Mouse (Mus musculus) heart, embryonic 14.5 days (tissue): ENCODE results near the gene Gm10553. TPM values are rescaled to one million over a fixed set of nuclear protein-coding genes. Genes with fewer than 3 reads are reported as not detected.
"Not testable (repeated sequence)": the region's sequence is repeated elsewhere in the genome, so short reads cannot be mapped to it uniquely, and the experiment has no call there.

ENCODE experiments used
- ATAC-seq: fragments of 200-750 bp; cut with Nextera tagmentation; 2 replicates; pipeline ENCODE4 v1.8.0; 2017; ENCODE audit warnings: low read depth, moderate TSS enrichment; ENCODE audit not compliant: insufficient number of reproducible peaks, insufficient read depth, low FRiP score
- H3K27ac ChIP-seq, 2 experiments: fragments of 200-500 bp in 1 of 2; fragments of 300-500 bp in 1 of 2; sonication (generic) in 1 of 2; replicated peaks in 1 of 2; 2 replicates each; pipeline ENCODE4 v1.5.1; 2012 to 2014; ENCODE audit warnings: low read depth in 2 of 2, low read length in 2 of 2, control low read depth in 1 of 2, mild to moderate bottlenecking in 1 of 2, mixed read lengths in 1 of 2; ENCODE audit not compliant: control insufficient read depth in 1 of 2, insufficient read depth in 1 of 2
- H3K27me3 ChIP-seq: fragments of 300-500 bp; sonication (generic); 2 replicates; pipeline ENCODE4 v1.6.1; 2014; ENCODE audit warnings: mild to moderate bottlenecking, low read length, control low read depth; ENCODE audit not compliant: control insufficient read depth, insufficient read depth
- H3K36me3 ChIP-seq: fragments of 300-500 bp; sonication (generic); 2 replicates; pipeline ENCODE4 v1.6.1; 2014; ENCODE audit warnings: mild to moderate bottlenecking, control low read depth, low read length, mixed read lengths; ENCODE audit not compliant: control insufficient read depth, insufficient read depth
- H3K4me1 ChIP-seq, 2 experiments: fragments of 200-500 bp in 1 of 2; fragments of 300-500 bp in 1 of 2; sonication (generic) in 1 of 2; 2 replicates each; pipeline ENCODE4 v1.6.1; 2012 to 2014; ENCODE audit warnings: low read length in 2 of 2, control low read depth in 1 of 2, mixed read lengths in 1 of 2; ENCODE audit not compliant: control insufficient read depth in 2 of 2, insufficient read depth in 2 of 2
- H3K4me2 ChIP-seq: fragments of 300-500 bp; sonication (generic); 2 replicates; pipeline ENCODE4 v1.6.1; 2014; ENCODE audit warnings: mild to moderate bottlenecking, low read length
- H3K4me3 ChIP-seq, 2 experiments: fragments of 200-500 bp in 1 of 2; fragments of 300-500 bp in 1 of 2; sonication (generic) in 1 of 2; 2 replicates each; pipeline ENCODE4 v1.5.1; 2012 to 2014; ENCODE audit warnings: low read length in 2 of 2, mild to moderate bottlenecking in 2 of 2, control low read depth in 1 of 2, low read depth in 1 of 2, moderate library complexity in 1 of 2; ENCODE audit not compliant: control insufficient read depth in 1 of 2, insufficient read depth in 1 of 2
- H3K9ac ChIP-seq: fragments of 300-500 bp; sonication (generic); 2 replicates; pipeline ENCODE4 v1.6.1; 2014; ENCODE audit warnings: mild to moderate bottlenecking, low read length
- H3K9me3 ChIP-seq: fragments of 300-500 bp; sonication (generic); 2 replicates; pipeline ENCODE4 v1.6.1; 2016; ENCODE audit warnings: low read length, control low read depth; ENCODE audit not compliant: control insufficient read depth
- WGBS: fragments of 180-500 bp; shearing (Covaris S2); extraction: QIAGEN DNeasy Blood & Tissue Kit; methylation state at CpG from one replicate; pipeline ENCODE4 v1.1.7; 2014; 5-methylcytosine and 5-hydroxymethylcytosine counted together
- polyA plus RNA-seq: library from polyadenylated mRNA; unstranded; fragments of >200 nt; fragmentation: Nextera tagmentation; extraction: Ambion mirVana; gene quantifications from 2 replicates; pipeline ENCODE4 v1.2.1, GENCODE M21; 2014

Gm10553 gene
- polyA plus RNA-seq, 1 experiment from 2014 or later: not detected

- not testable (repeated sequence) for H3K9me3 ChIP-seq, H3K9ac ChIP-seq, H3K36me3 ChIP-seq, H3K27me3 ChIP-seq, H3K27ac ChIP-seq, H3K4me1 ChIP-seq, ATAC-seq, H3K4me2 ChIP-seq, H3K4me3 ChIP-seq
- WGBS: 69% methylated on average over 4 of the region's 4 CpGs
These were observed 1.8 kb downstream of the Gm10553 start for GRCm38 (mm10) chr1:85101754-85102153.

GRCm38 (mm10) chr1:85105336-85105735 is 5.4 kb downstream of the Gm10553 start:
- not testable (repeated sequence) for H3K27ac ChIP-seq, H3K36me3 ChIP-seq, ATAC-seq, H3K4me3 ChIP-seq, H3K9ac ChIP-seq, H3K4me2 ChIP-seq, H3K4me1 ChIP-seq, H3K27me3 ChIP-seq, H3K9me3 ChIP-seq
- 74% methylated on average over 4 of the region's 4 CpGs for WGBS

- not testable (repeated sequence) for H3K9ac ChIP-seq, H3K4me1 ChIP-seq, H3K4me3 ChIP-seq, H3K36me3 ChIP-seq, H3K4me2 ChIP-seq, ATAC-seq, H3K27me3 ChIP-seq, H3K9me3 ChIP-seq, H3K27ac ChIP-seq
- WGBS: 65% methylated on average over 5 of the region's 6 CpGs
These were observed 6.0 kb downstream of the Gm10553 start for GRCm38 (mm10) chr1:85106013-85106412.

GRCm38 (mm10) chr1:85109753-85110152 is 9.8 kb downstream of the Gm10553 start, which contains the start of gene A530032D15Rik:
TSS of gene A530032D15Rik (minus strand) at chr1:85109853.
- ATAC-seq, H3K4me3 ChIP-seq, H3K4me2 ChIP-seq, H3K4me1 ChIP-seq, H3K27me3 ChIP-seq, H3K36me3 ChIP-seq, H3K9ac ChIP-seq, H3K27ac ChIP-seq, H3K9me3 ChIP-seq: not testable (repeated sequence)
- no CpG with 5 or more reads among the region's 7 CpGs for WGBS

- not testable (repeated sequence) for ATAC-seq, H3K9ac ChIP-seq, H3K4me1 ChIP-seq, H3K4me2 ChIP-seq, H3K27ac ChIP-seq, H3K36me3 ChIP-seq, H3K4me3 ChIP-seq, H3K27me3 ChIP-seq, H3K9me3 ChIP-seq
- WGBS: 69% methylated on average over 2 of the region's 3 CpGs
These were observed 10.9 kb downstream of the Gm10553 start for GRCm38 (mm10) chr1:85110876-85111275.

- not testable (repeated sequence) for H3K9ac ChIP-seq, H3K4me3 ChIP-seq, H3K27ac ChIP-seq, H3K27me3 ChIP-seq, H3K4me2 ChIP-seq, H3K36me3 ChIP-seq, H3K9me3 ChIP-seq, ATAC-seq, H3K4me1 ChIP-seq
- WGBS: 45% methylated on average over 7 of the region's 10 CpGs
These were observed 11.6 kb downstream of the Gm10553 start for GRCm38 (mm10) chr1:85111572-85111971.

GRCm38 (mm10) chr1:85112266-85112665 is 12.3 kb downstream of the Gm10553 start:
- not testable (repeated sequence) for H3K27me3 ChIP-seq, H3K9ac ChIP-seq, H3K9me3 ChIP-seq, H3K27ac ChIP-seq, H3K4me1 ChIP-seq, H3K4me3 ChIP-seq, H3K4me2 ChIP-seq, ATAC-seq, H3K36me3 ChIP-seq
- 85% methylated on average over 7 of the region's 7 CpGs for WGBS

- H3K9ac ChIP-seq, H3K9me3 ChIP-seq, H3K4me2 ChIP-seq, H3K36me3 ChIP-seq, H3K4me1 ChIP-seq, H3K27me3 ChIP-seq, ATAC-seq, H3K4me3 ChIP-seq, H3K27ac ChIP-seq: not testable (repeated sequence)
- WGBS: 66% methylated on average over 2 of the region's 5 CpGs
These were observed 12.9 kb downstream of the Gm10553 start for GRCm38 (mm10) chr1:85112889-85113288.
